In genomic region chr1:132623641-132624336, GRCm38 (mm10) we compare ENCODE assay signal across 21 mouse cellular contexts.
DNase-seq lines count a peak whose midpoint lies in the region; ATAC-seq and TF ChIP-seq lines count a peak whose summit lies in the region.
"Had no signal": no experiment of that assay in that cellular context is flagged by ENCODE, and none has a peak within 500 bp of the region (broad histone marks: within the 10 kb centered on the region; RNA-seq: fewer than 3 reads in every experiment).

No protein-coding gene starts in this region.

- DNase-seq in forebrain, embryonic 10.5 days (ENCODE audit: extremely low spot score, low spot score) = no peak
- DNase-seq in forebrain, embryonic 14.5 days (ENCODE audit: low spot score) = no peak
- peak; percentile 11 for DNase-seq in lung, embryonic 14.5 days
- DNase-seq in lung, postnatal 14 days = no peak
- DNase-seq in brain, embryonic 14.5 days (ENCODE audit: low read depth) = peak; percentile 42
- DNase-seq in midbrain, postnatal 0 days (ENCODE audit: low spot score) = peak; percentile 18
- DNase-seq in cerebellum, postnatal 4 days (ENCODE audit: low spot score in 2 of 2) = no peak
- DNase-seq in cerebellum, adult 8-10 months = no peak
- DNase-seq: cerebellum, adult 9-10 months; heart, adult 2 months; kidney, postnatal 25 days; right cerebral cortex, postnatal 4 days; thymus, postnatal 4 days had no signal

- H3K4me3 ChIP-seq in forebrain, embryonic 10.5 days = no peak overlapping the region
- no peak overlapping the region for H3K4me3 ChIP-seq in forebrain, embryonic 14.5 days (ENCODE audit: low read depth, low read length)
- no peak overlapping the region for H3K4me3 ChIP-seq in lung, embryonic 14.5 days (ENCODE audit: low read depth, low read length)
- no peak overlapping the region for H3K4me3 ChIP-seq in midbrain, postnatal 0 days (ENCODE audit: low read depth, low read length)
- H3K4me3 ChIP-seq: embryonic facial prominence, embryonic 13.5 days; forebrain, embryonic 12.5 days; heart, adult 2 months; hindbrain, embryonic 13.5 days; limb, embryonic 10.5 days; liver, embryonic 12.5 days; megakaryocyte, embryonic 14.5 days had no signal

- no peaks in the 10 kb centered on the region for H3K27me3 ChIP-seq in forebrain, embryonic 10.5 days (ENCODE audit: poor library complexity, severe bottlenecking)
- H3K27me3 ChIP-seq in forebrain, embryonic 14.5 days (replicated peaks; ENCODE audit: control insufficient read depth, insufficient read depth, low read length) = no peaks in the 10 kb centered on the region
- H3K27me3 ChIP-seq in lung, embryonic 14.5 days (ENCODE audit: insufficient read depth, low read length) = no peaks in the 10 kb centered on the region
- no peaks in the 10 kb centered on the region for H3K27me3 ChIP-seq in midbrain, postnatal 0 days (ENCODE audit: insufficient read depth, low read length)
- H3K27me3 ChIP-seq: embryonic facial prominence, embryonic 13.5 days; forebrain, embryonic 12.5 days; hindbrain, embryonic 13.5 days had no signal

- no peak for TF ChIP-seq POLR2A in brain, embryonic 14.5 days (IDR thresholded peaks at IDR 0.05; ENCODE audit: borderline replicate concordance, extremely low read depth, insufficient read depth, insufficient read length, poor library complexity, severe bottlenecking)

- H3K9me3 ChIP-seq in forebrain, embryonic 10.5 days = no peaks in the 10 kb centered on the region
- no peaks in the 10 kb centered on the region for H3K9me3 ChIP-seq in forebrain, embryonic 14.5 days (replicated peaks; ENCODE audit: control insufficient read depth, low read length)
- H3K9me3 ChIP-seq in lung, embryonic 14.5 days (ENCODE audit: low read depth, low read length) = no peaks in the 10 kb centered on the region
- H3K9me3 ChIP-seq in midbrain, postnatal 0 days (ENCODE audit: low read length) = no peaks in the 10 kb centered on the region
- H3K9me3 ChIP-seq: embryonic facial prominence, embryonic 13.5 days; forebrain, embryonic 12.5 days; hindbrain, embryonic 13.5 days; limb, embryonic 10.5 days; liver, embryonic 12.5 days; megakaryocyte, embryonic 14.5 days had no signal

- H3K4me1 ChIP-seq in forebrain, embryonic 10.5 days = peaks cover 16% of the 10 kb centered on the region
- no peaks in the 10 kb centered on the region; the same call in 1 of the 2 replicates for H3K4me1 ChIP-seq in forebrain, embryonic 14.5 days (ENCODE audit: control insufficient read depth, insufficient read depth, low read length)
- no peaks in the 10 kb centered on the region for H3K4me1 ChIP-seq in lung, embryonic 14.5 days (ENCODE audit: insufficient read depth)
- 0 out of 2 replicates have a peak, but pooled peaks cover 4% of the 10 kb centered on the region for H3K4me1 ChIP-seq in midbrain, postnatal 0 days (ENCODE audit: insufficient read depth, low read length)
- H3K4me1 ChIP-seq: liver, embryonic 12.5 days; megakaryocyte, embryonic 14.5 days had no signal

- no peak for TF ChIP-seq CTCF in lung, embryonic 14.5 days (IDR thresholded peaks at IDR 0.05; ENCODE audit: low read depth)
- TF ChIP-seq CTCF in brain, embryonic 14.5 days (IDR thresholded peaks at IDR 0.05; ENCODE audit: borderline replicate concordance, extremely low read depth, insufficient read depth, insufficient read length) = no peak
- peak; percentile 36 for TF ChIP-seq CTCF in midbrain, postnatal 0 days (IDR thresholded peaks at IDR 0.05)

- H3K4me2 ChIP-seq in forebrain, embryonic 14.5 days (ENCODE audit: low read length) = no peak overlapping the region
- H3K4me2 ChIP-seq in lung, embryonic 14.5 days = no peak overlapping the region
- no peak overlapping the region for H3K4me2 ChIP-seq in midbrain, postnatal 0 days (ENCODE audit: low read depth, low read length, poor library complexity, severe bottlenecking)
- H3K4me2 ChIP-seq: embryonic facial prominence, embryonic 13.5 days; forebrain, embryonic 12.5 days; hindbrain, embryonic 13.5 days; liver, embryonic 12.5 days had no signal

- peak overlapping the region; percentile 15; the same call in 1 of the 2 replicates for H3K27ac ChIP-seq in forebrain, embryonic 10.5 days
- H3K27ac ChIP-seq in forebrain, embryonic 14.5 days (ENCODE audit: low read depth, low read length) = no peak overlapping the region
- no peak overlapping the region for H3K27ac ChIP-seq in lung, embryonic 14.5 days (ENCODE audit: low read depth)
- H3K27ac ChIP-seq in midbrain, postnatal 0 days (ENCODE audit: low read depth, low read length) = no peak overlapping the region
- H3K27ac ChIP-seq: embryonic facial prominence, embryonic 13.5 days; forebrain, embryonic 12.5 days; heart, adult 2 months; hindbrain, embryonic 13.5 days; limb, embryonic 10.5 days; liver, embryonic 12.5 days had no signal

- WGBS in forebrain, embryonic 10.5 days = 68% methylated on average over 14 of the region's 14 CpGs
- WGBS in forebrain, embryonic 14.5 days = 70% methylated on average over 14 of the region's 14 CpGs
- 31% methylated on average over 14 of the region's 14 CpGs for WGBS in lung, embryonic 14.5 days
- 47% methylated on average over 14 of the region's 14 CpGs for whole genome bisulfite sequencing in midbrain, postnatal 0 days

- no peak overlapping the region for H3K9ac ChIP-seq in forebrain, embryonic 14.5 days (ENCODE audit: low read length)
- H3K9ac ChIP-seq in lung, embryonic 14.5 days = no peak overlapping the region
- no peak overlapping the region for H3K9ac ChIP-seq in midbrain, postnatal 0 days (replicated peaks; ENCODE audit: low read length, poor library complexity, severe bottlenecking)
- H3K9ac ChIP-seq: embryonic facial prominence, embryonic 13.5 days; forebrain, embryonic 12.5 days; hindbrain, embryonic 13.5 days; liver, embryonic 12.5 days had no signal

- no peak for ATAC-seq in forebrain, embryonic 14.5 days
- no peak for ATAC-seq in lung, embryonic 14.5 days (ENCODE audit: insufficient read depth)
- ATAC-seq in midbrain, postnatal 0 days (ENCODE audit: low FRiP score) = no peak
- ATAC-seq: intestine, postnatal 0 days; liver, embryonic 12.5 days; lung, postnatal 0 days had no signal

- peaks cover 2% of the 10 kb centered on the region; the same call in 1 of the 2 replicates for H3K36me3 ChIP-seq in forebrain, embryonic 10.5 days (replicated peaks)
- peaks cover 59% of the 10 kb centered on the region for H3K36me3 ChIP-seq in forebrain, embryonic 14.5 days (ENCODE audit: control insufficient read depth, insufficient read depth, low read length)
- H3K36me3 ChIP-seq in lung, embryonic 14.5 days (ENCODE audit: insufficient read depth) = no peaks in the 10 kb centered on the region
- H3K36me3 ChIP-seq in midbrain, postnatal 0 days (ENCODE audit: insufficient read depth, low read length) = peaks cover 44% of the 10 kb centered on the region
- H3K36me3 ChIP-seq: embryonic facial prominence, embryonic 13.5 days; limb, embryonic 10.5 days; liver, embryonic 12.5 days had no signal

Comparison
In these comparisons a context has a peak if more than half of its experiments do, and no peak if none do; other contexts are left out.
1. DNase-seq: peak in lung, embryonic 14.5 days (single experiment), brain, embryonic 14.5 days (single experiment) and midbrain, postnatal 0 days (single experiment); none in forebrain, embryonic 10.5 days (single experiment), forebrain, embryonic 14.5 days (single experiment), lung, postnatal 14 days (single experiment), cerebellum, postnatal 4 days (0 of 2) and cerebellum, adult 8-10 months (single experiment).